Mouse (Mus musculus): ENCODE results near the gene Slc13a4. TPM values are rescaled to one million over a fixed set of nuclear protein-coding genes. Genes with fewer than 3 reads are reported as not detected.

Slc13a4 gene
- polyA plus RNA-seq, 1 experiment from 2014 or later, result 1.3 TPM

GRCm38 (mm10) chr6:35253474-35253873 is 54.5 kb downstream of the Slc13a4 start:
- H3K4me1 ChIP-seq (replicated peaks), result peaks cover 34% of the 10 kb centered on the region
- 39% methylated on average over 5 of the region's 5 CpGs for WGBS
- peak overlapping the region; percentile 67 for H3K4me3 ChIP-seq
- H3K27me3 ChIP-seq, result no peaks in the 10 kb centered on the region
- ATAC-seq (ENCODE audit: low read depth), result no peak
- peak overlapping the region; percentile 80 for H3K9ac ChIP-seq
- H3K9me3 ChIP-seq, result no peaks in the 10 kb centered on the region
- H3K4me2 ChIP-seq, result peak overlapping the region; percentile 70
- no peaks in the 10 kb centered on the region for H3K36me3 ChIP-seq
- no peak overlapping the region for H3K27ac ChIP-seq (replicated peaks)

- Histone ChIP-seq H3K9ac (peak overlapping the region; percentile 80), H3K27me3 (no peaks in the 10 kb centered on the region), H3K27ac (replicated peaks) (peak overlapping the region; percentile 61), H3K36me3 (no peaks in the 10 kb centered on the region), H3K9me3 (no peaks in the 10 kb centered on the region), H3K4me3 (peak overlapping the region; percentile 67), H3K4me1 (replicated peaks) (peaks cover 34% of the 10 kb centered on the region), H3K4me2 (peak overlapping the region; percentile 70)
- WGBS, result 1% methylated on average over 60 of the region's 60 CpGs
- peak; percentile 94 for ATAC-seq (ENCODE audit: low read depth)
These were observed 55.2 kb downstream of the Slc13a4 start for GRCm38 (mm10) chr6:35252477-35253346.

- ATAC-seq (ENCODE audit: low read depth), result peak; percentile 17; the same call in 1 of the 2 replicates
- 63% methylated on average over 17 of the region's 17 CpGs for WGBS
- Histone ChIP-seq H3K36me3 (peaks cover under 1% of the 10 kb centered on the region; the same call in 1 of the 2 replicates), H3K4me2 (peak overlapping the region; percentile 70), H3K9me3 (no peaks in the 10 kb centered on the region), H3K27ac (replicated peaks) (no peak overlapping the region), H3K4me3 (peak overlapping the region; percentile 67), H3K27me3 (no peaks in the 10 kb centered on the region), H3K9ac (peak overlapping the region; percentile 51), H3K4me1 (replicated peaks) (peaks cover 34% of the 10 kb centered on the region)
These were observed 56.0 kb downstream of the Slc13a4 start for GRCm38 (mm10) chr6:35251807-35252476.

- H3K9me3 ChIP-seq, result no peaks in the 10 kb centered on the region
- no peak overlapping the region for H3K4me2 ChIP-seq
- ATAC-seq (ENCODE audit: low read depth), result no peak
- H3K27me3 ChIP-seq, result no peaks in the 10 kb centered on the region
- H3K36me3 ChIP-seq, result peaks cover 64% of the 10 kb centered on the region
- WGBS, result 64% methylated on average over 5 of the region's 5 CpGs
- H3K4me3 ChIP-seq, result no peak overlapping the region
- no peak overlapping the region for H3K27ac ChIP-seq (replicated peaks)
- no peaks in the 10 kb centered on the region for H3K4me1 ChIP-seq (replicated peaks)
- H3K9ac ChIP-seq, result no peak overlapping the region
These were observed 62.8 kb downstream of the Slc13a4 start for GRCm38 (mm10) chr6:35245086-35245485.

- WGBS, result 90% methylated on average over 9 of the region's 9 CpGs
- Histone ChIP-seq H3K9me3 (no peaks in the 10 kb centered on the region), H3K27ac (replicated peaks) (no peak overlapping the region), H3K4me3 (no peak overlapping the region), H3K4me2 (no peak overlapping the region), H3K9ac (no peak overlapping the region), H3K36me3 (peaks cover 73% of the 10 kb centered on the region), H3K4me1 (replicated peaks) (no peaks in the 10 kb centered on the region), H3K27me3 (no peaks in the 10 kb centered on the region)
- ATAC-seq (ENCODE audit: low read depth), result no peak
These were observed 63.9 kb downstream of the Slc13a4 start for GRCm38 (mm10) chr6:35243989-35244388.

GRCm38 (mm10) chr6:35243252-35243651 is 64.7 kb downstream of the Slc13a4 start:
- Histone ChIP-seq H3K27ac (replicated peaks) (no peak overlapping the region), H3K4me2 (no peak overlapping the region), H3K36me3 (peaks cover 81% of the 10 kb centered on the region), H3K27me3 (no peaks in the 10 kb centered on the region), H3K4me3 (no peak overlapping the region), H3K4me1 (replicated peaks) (no peaks in the 10 kb centered on the region), H3K9me3 (no peaks in the 10 kb centered on the region), H3K9ac (no peak overlapping the region)
- no peak for ATAC-seq (ENCODE audit: low read depth)
- WGBS, result 98% methylated on average over 4 of the region's 4 CpGs

- Histone ChIP-seq H3K27ac (replicated peaks) (no peak overlapping the region), H3K4me1 (replicated peaks) (no peaks in the 10 kb centered on the region), H3K4me3 (no peak overlapping the region), H3K36me3 (peaks cover 91% of the 10 kb centered on the region), H3K9me3 (no peaks in the 10 kb centered on the region), H3K27me3 (no peaks in the 10 kb centered on the region), H3K9ac (no peak overlapping the region), H3K4me2 (no peak overlapping the region)
- WGBS, result 65% methylated on average over 9 of the region's 9 CpGs
- no peak for ATAC-seq (ENCODE audit: low read depth)
These were observed 71.7 kb downstream of the Slc13a4 start for GRCm38 (mm10) chr6:35236108-35236785.

- H3K36me3 ChIP-seq, result peaks cover 78% of the 10 kb centered on the region
- WGBS, result 98% methylated on average over 1 of the region's 1 CpGs
- no peaks in the 10 kb centered on the region for H3K27me3 ChIP-seq
- no peak overlapping the region for H3K4me2 ChIP-seq
- H3K4me3 ChIP-seq, result no peak overlapping the region
- no peak for ATAC-seq (ENCODE audit: low read depth)
- H3K4me1 ChIP-seq (replicated peaks), result no peaks in the 10 kb centered on the region
- no peaks in the 10 kb centered on the region for H3K9me3 ChIP-seq
- no peak overlapping the region for H3K9ac ChIP-seq
- no peak overlapping the region for H3K27ac ChIP-seq (replicated peaks)
These were observed 78.5 kb downstream of the Slc13a4 start for GRCm38 (mm10) chr6:35229415-35229814.

GRCm38 (mm10) chr6:35225696-35226095 is 82.2 kb downstream of the Slc13a4 start:
- peaks cover 57% of the 10 kb centered on the region for H3K36me3 ChIP-seq
- ATAC-seq (ENCODE audit: low read depth), result no peak
- H3K9ac ChIP-seq, result no peak overlapping the region
- 82% methylated on average over 4 of the region's 4 CpGs for WGBS
- no peak overlapping the region for H3K4me2 ChIP-seq
- H3K4me1 ChIP-seq (replicated peaks), result no peaks in the 10 kb centered on the region
- no peaks in the 10 kb centered on the region for H3K27me3 ChIP-seq
- H3K9me3 ChIP-seq, result no peaks in the 10 kb centered on the region
- no peak overlapping the region for H3K4me3 ChIP-seq
- H3K27ac ChIP-seq (replicated peaks), result no peak overlapping the region

Other genes starting within 250 kb of the Slc13a4 start
- gene Cnot4, start 174.4 kb downstream of the Slc13a4 start, polyA plus RNA-seq (2015; fragmentation: Nextera tagmentation; extraction: Ambion mirVana), result 35.0 and 38.3 TPM in 2 replicates
- 21.3 and 23.5 TPM in 2 replicates for gene Nup205, start 130.7 kb downstream of the Slc13a4 start, polyA plus RNA-seq (2015; fragmentation: Nextera tagmentation; extraction: Ambion mirVana)
- 0.39 and 0.73 TPM in 2 replicates for gene Fam180a, start 18.0 kb upstream of the Slc13a4 start, polyA plus RNA-seq (2015; fragmentation: Nextera tagmentation; extraction: Ambion mirVana)
- 167 and 175 TPM in 2 replicates for gene Mtpn, start 231.8 kb upstream of the Slc13a4 start, polyA plus RNA-seq (2015; fragmentation: Nextera tagmentation; extraction: Ambion mirVana)